Mouse (Mus musculus) granulocyte monocyte progenitor cell, adult 5-6 weeks (primary cell): Measurements from ENCODE around the gene Hba-x. TPM values are rescaled to one million over a fixed set of nuclear protein-coding genes. Genes with fewer than 3 reads are reported as not detected.

ENCODE experiments used
- ATAC-seq: replicated peaks from 2 replicates; pipeline ENCODE4 v1.8.0; 2016; ENCODE audit warnings: mild to moderate bottlenecking, moderate TSS enrichment, inconsistent platforms; ENCODE audit not compliant: poor library complexity, severe bottlenecking
- total RNA-seq, 2 experiments: library from RNA; stranded (forward) in 1 of 2; stranded (reverse) in 1 of 2; fragments of 200-712, 200-1000 nt in 1 of 2; fragments of >200 nt in 1 of 2; fragmentation: Nextera tagmentation in 1 of 2; gene quantifications; 2 replicates each; pipeline ENCODE4 v1.2.3; 2014 to 2017

The Hba-x gene
- total RNA-seq, 2 experiments from 2014 or later, result not detected

GRCm38 (mm10) chr11:32316009-32316408, 39.8 kb downstream of the Hba-x start:
- ATAC-seq, result peak; percentile 58

- peak; percentile 64 for ATAC-seq
These were observed 44.5 kb downstream of the Hba-x start for GRCm38 (mm10) chr11:32320507-32321195.

- ATAC-seq, result peak; percentile 74
These were observed 45.0 kb downstream of the Hba-x start for GRCm38 (mm10) chr11:32321196-32321565.

- peak; percentile 89 for ATAC-seq
These were observed 48.4 kb downstream of the Hba-x start for GRCm38 (mm10) chr11:32324609-32325008.

Other genes starting within 250 kb of the Hba-x start
- not detected in 2 replicates for gene Il9r, start 76.1 kb upstream of the Hba-x start, total RNA-seq (2014; fragmentation: Nextera tagmentation)
- gene Il9r, start 76.1 kb upstream of the Hba-x start, total RNA-seq (2017), result not detected in 2 replicates
- 50.3 and 58.3 TPM in 2 replicates for gene Snrnp25, start 71.0 kb upstream of the Hba-x start, total RNA-seq (2014; fragmentation: Nextera tagmentation)
- 75.1 and 78.0 TPM in 2 replicates for gene Snrnp25, start 71.0 kb upstream of the Hba-x start, total RNA-seq (2017)
- gene Rhbdf1, start 54.1 kb upstream of the Hba-x start, total RNA-seq (2014; fragmentation: Nextera tagmentation), result 0.26 TPM in 1 of 2 replicates, not detected in the other
- 1.0 TPM in 1 of 2 replicates, not detected in the other for gene Rhbdf1, start 54.1 kb upstream of the Hba-x start, total RNA-seq (2017)
- 11.6 and 12.9 TPM in 2 replicates for gene Mpg, start 49.9 kb upstream of the Hba-x start, total RNA-seq (2014; fragmentation: Nextera tagmentation)
- gene Mpg, start 49.9 kb upstream of the Hba-x start, total RNA-seq (2017), result 4.4 and 5.7 TPM in 2 replicates
- gene Nprl3, start 8.7 kb upstream of the Hba-x start, total RNA-seq (2014; fragmentation: Nextera tagmentation), result 25.3 and 28.6 TPM in 2 replicates
- 17.7 and 18.6 TPM in 2 replicates for gene Nprl3, start 8.7 kb upstream of the Hba-x start, total RNA-seq (2017)
- 2.8 TPM in 1 of 2 replicates, not detected in the other for gene Hba-a1, start 7.1 kb downstream of the Hba-x start, total RNA-seq (2014; fragmentation: Nextera tagmentation)
- 0.46 and 0.52 TPM in 2 replicates for gene Hba-a1, start 7.1 kb downstream of the Hba-x start, total RNA-seq (2017)
- gene Hbq1b, start 10.6 kb downstream of the Hba-x start, total RNA-seq (2014; fragmentation: Nextera tagmentation), result not detected in 2 replicates
- not detected in 2 replicates for gene Hbq1b, start 10.6 kb downstream of the Hba-x start, total RNA-seq (2017)
- gene Hba-a2, start 20.1 kb downstream of the Hba-x start, total RNA-seq (2014; fragmentation: Nextera tagmentation), result 0.73 TPM in 1 of 2 replicates, not detected in the other
- gene Hba-a2, start 20.1 kb downstream of the Hba-x start, total RNA-seq (2017), result 6.1 and 16.0 TPM in 2 replicates
- gene Hbq1a, start 23.7 kb downstream of the Hba-x start, total RNA-seq (2014; fragmentation: Nextera tagmentation), result not detected in 2 replicates
- not detected in 2 replicates for gene Hbq1a, start 23.7 kb downstream of the Hba-x start, total RNA-seq (2017)
- gene Sh3pxd2b, start 71.4 kb downstream of the Hba-x start, total RNA-seq (2014; fragmentation: Nextera tagmentation), result 10.1 and 13.5 TPM in 2 replicates
- gene Sh3pxd2b, start 71.4 kb downstream of the Hba-x start, total RNA-seq (2017), result 1.8 and 3.4 TPM in 2 replicates
- gene Ubtd2, start 179.0 kb downstream of the Hba-x start, total RNA-seq (2014; fragmentation: Nextera tagmentation), result 9.5 and 14.1 TPM in 2 replicates
- gene Ubtd2, start 179.0 kb downstream of the Hba-x start, total RNA-seq (2017), result 3.6 and 7.3 TPM in 2 replicates